Mouse (Mus musculus): ENCODE results near the gene Igf2r. TPM values are rescaled to one million over a fixed set of nuclear protein-coding genes. Genes with fewer than 3 reads are reported as not detected.

Igf2r gene
- polyA plus RNA-seq, 1 experiment from 2014 or later, result 43.1 TPM

GRCm38 (mm10) chr17:12779442-12779841 is 10.0 kb upstream of the Igf2r start:
- Histone ChIP-seq H3K36me3 (peaks cover 25% of the 10 kb centered on the region), H3K27me3 (no peaks in the 10 kb centered on the region), H3K4me1 (replicated peaks) (peaks cover 43% of the 10 kb centered on the region), H3K9me3 (peaks cover 5% of the 10 kb centered on the region; the same call in 1 of the 2 replicates), H3K4me2 (no peak overlapping the region), H3K27ac (peak overlapping the region; percentile 86), H3K9ac (replicated peaks) (no peak overlapping the region), H3K4me3 (replicated peaks) (no peak overlapping the region)
- ATAC-seq (ENCODE audit: insufficient number of reproducible peaks, insufficient read depth, low FRiP score, low TSS enrichment, low read depth), result no peak
- WGBS, result 77% methylated on average over 3 of the region's 3 CpGs

GRCm38 (mm10) chr17:12773956-12774355 is 4.5 kb upstream of the Igf2r start:
- 71% methylated on average over 3 of the region's 3 CpGs for WGBS
- Histone ChIP-seq H3K4me1 (replicated peaks) (no peaks in the 10 kb centered on the region; the same call in 1 of the 2 replicates), H3K27ac (no peak overlapping the region), H3K9me3 (peaks cover 15% of the 10 kb centered on the region), H3K27me3 (no peaks in the 10 kb centered on the region), H3K4me2 (no peak overlapping the region), H3K36me3 (peaks cover 45% of the 10 kb centered on the region), H3K4me3 (replicated peaks) (no peak overlapping the region), H3K9ac (replicated peaks) (no peak overlapping the region)
- ATAC-seq (ENCODE audit: insufficient number of reproducible peaks, insufficient read depth, low FRiP score, low TSS enrichment, low read depth), result no peak

- 89% methylated on average over 5 of the region's 5 CpGs for WGBS
- ATAC-seq (ENCODE audit: insufficient number of reproducible peaks, insufficient read depth, low FRiP score, low TSS enrichment, low read depth), result no peak
- H3K9me3 ChIP-seq, result peaks cover 13% of the 10 kb centered on the region
- no peak overlapping the region for H3K4me3 ChIP-seq (replicated peaks)
- H3K4me2 ChIP-seq, result no peak overlapping the region
- peaks cover 23% of the 10 kb centered on the region for H3K4me1 ChIP-seq (replicated peaks)
- peaks cover 50% of the 10 kb centered on the region for H3K36me3 ChIP-seq
- H3K27me3 ChIP-seq, result no peaks in the 10 kb centered on the region
- H3K9ac ChIP-seq (replicated peaks), result no peak overlapping the region
- H3K27ac ChIP-seq, result no peak overlapping the region
Measured at GRCm38 (mm10) chr17:12770500-12770899, 1.0 kb upstream of the Igf2r start.

GRCm38 (mm10) chr17:12768415-12769379 is 767 bp downstream of the Igf2r start:
- Histone ChIP-seq H3K27me3 (no peaks in the 10 kb centered on the region), H3K4me1 (replicated peaks) (peaks cover 36% of the 10 kb centered on the region), H3K4me2 (peak overlapping the region; percentile 57), H3K36me3 (peaks cover 58% of the 10 kb centered on the region), H3K4me3 (replicated peaks) (peak overlapping the region; percentile 78), H3K27ac (peak overlapping the region; percentile 87), H3K9me3 (peaks cover 13% of the 10 kb centered on the region), H3K9ac (replicated peaks) (peak overlapping the region; percentile 92)
- no peak for ATAC-seq (ENCODE audit: insufficient number of reproducible peaks, insufficient read depth, low FRiP score, low TSS enrichment, low read depth)
- WGBS, result 36% methylated on average over 41 of the region's 41 CpGs

GRCm38 (mm10) chr17:12767294-12767852 is 2.1 kb downstream of the Igf2r start:
- WGBS, result 77% methylated on average over 6 of the region's 6 CpGs
- Histone ChIP-seq H3K27me3 (no peaks in the 10 kb centered on the region), H3K4me3 (replicated peaks) (peak overlapping the region; percentile 78), H3K4me2 (peak overlapping the region; percentile 57), H3K4me1 (replicated peaks) (peaks cover 36% of the 10 kb centered on the region), H3K36me3 (peaks cover 65% of the 10 kb centered on the region), H3K27ac (peak overlapping the region; percentile 87), H3K9ac (replicated peaks) (peak overlapping the region; percentile 92), H3K9me3 (peaks cover 13% of the 10 kb centered on the region)
- no peak for ATAC-seq (ENCODE audit: insufficient number of reproducible peaks, insufficient read depth, low FRiP score, low TSS enrichment, low read depth)

GRCm38 (mm10) chr17:12763412-12763811 is 6.1 kb downstream of the Igf2r start:
- Histone ChIP-seq H3K36me3 (peaks cover 66% of the 10 kb centered on the region), H3K27me3 (no peaks in the 10 kb centered on the region), H3K4me3 (replicated peaks) (no peak overlapping the region), H3K9ac (replicated peaks) (no peak overlapping the region), H3K27ac (no peak overlapping the region), H3K4me2 (no peak overlapping the region), H3K4me1 (replicated peaks) (peaks cover 63% of the 10 kb centered on the region), H3K9me3 (no peaks in the 10 kb centered on the region)
- WGBS, result 94% methylated on average over 2 of the region's 2 CpGs
- ATAC-seq (ENCODE audit: insufficient number of reproducible peaks, insufficient read depth, low FRiP score, low TSS enrichment, low read depth), result no peak

GRCm38 (mm10) chr17:12760355-12761146 is 8.9 kb downstream of the Igf2r start:
- H3K9me3 ChIP-seq, result no peaks in the 10 kb centered on the region
- H3K4me3 ChIP-seq (replicated peaks), result no peak overlapping the region
- peak overlapping the region; percentile 58; the same call in 1 of the 2 replicates for H3K27ac ChIP-seq
- peaks cover 69% of the 10 kb centered on the region for H3K4me1 ChIP-seq (replicated peaks)
- no peak overlapping the region for H3K9ac ChIP-seq (replicated peaks)
- no peaks in the 10 kb centered on the region for H3K27me3 ChIP-seq
- ATAC-seq (ENCODE audit: insufficient number of reproducible peaks, insufficient read depth, low FRiP score, low TSS enrichment, low read depth), result no peak
- WGBS, result 75% methylated on average over 10 of the region's 10 CpGs
- H3K4me2 ChIP-seq, result no peak overlapping the region
- peaks cover 72% of the 10 kb centered on the region for H3K36me3 ChIP-seq

GRCm38 (mm10) chr17:12759646-12760074 is 9.8 kb downstream of the Igf2r start:
- Histone ChIP-seq H3K9me3 (no peaks in the 10 kb centered on the region), H3K4me1 (replicated peaks) (peaks cover 69% of the 10 kb centered on the region), H3K36me3 (peaks cover 79% of the 10 kb centered on the region), H3K27ac (peak overlapping the region; percentile 58; the same call in 1 of the 2 replicates), H3K9ac (replicated peaks) (no peak overlapping the region), H3K4me2 (no peak overlapping the region), H3K27me3 (no peaks in the 10 kb centered on the region), H3K4me3 (replicated peaks) (no peak overlapping the region)
- WGBS, result 51% methylated on average over 8 of the region's 8 CpGs
- ATAC-seq (ENCODE audit: insufficient number of reproducible peaks, insufficient read depth, low FRiP score, low TSS enrichment, low read depth), result 0 out of 2 replicates have a peak, but pooled peaks have one; percentile 3

GRCm38 (mm10) chr17:12758701-12759455 is 10.6 kb downstream of the Igf2r start:
- 83% methylated on average over 12 of the region's 12 CpGs for WGBS
- Histone ChIP-seq H3K27ac (peak overlapping the region; percentile 35; the same call in 1 of the 2 replicates), H3K9ac (replicated peaks) (no peak overlapping the region), H3K36me3 (peaks cover 77% of the 10 kb centered on the region), H3K9me3 (no peaks in the 10 kb centered on the region), H3K4me3 (replicated peaks) (no peak overlapping the region), H3K4me2 (no peak overlapping the region), H3K27me3 (no peaks in the 10 kb centered on the region), H3K4me1 (replicated peaks) (peaks cover 70% of the 10 kb centered on the region)
- no peak for ATAC-seq (ENCODE audit: insufficient number of reproducible peaks, insufficient read depth, low FRiP score, low TSS enrichment, low read depth)

- H3K9me3 ChIP-seq, result no peaks in the 10 kb centered on the region
- H3K27ac ChIP-seq, result no peak overlapping the region
- H3K4me3 ChIP-seq (replicated peaks), result no peak overlapping the region
- WGBS, result 87% methylated on average over 5 of the region's 5 CpGs
- H3K36me3 ChIP-seq, result peaks cover 70% of the 10 kb centered on the region
- H3K9ac ChIP-seq (replicated peaks), result no peak overlapping the region
- no peak for ATAC-seq (ENCODE audit: insufficient number of reproducible peaks, insufficient read depth, low FRiP score, low TSS enrichment, low read depth)
- H3K4me1 ChIP-seq (replicated peaks), result peaks cover 76% of the 10 kb centered on the region
- H3K27me3 ChIP-seq, result no peaks in the 10 kb centered on the region
- H3K4me2 ChIP-seq, result no peak overlapping the region
Measured at GRCm38 (mm10) chr17:12757990-12758389, 11.5 kb downstream of the Igf2r start.
